Mouse (Mus musculus) mesoderm, embryonic 11.5 days (tissue): ENCODE results near the gene 1700109H08Rik.
"Not testable (repeated sequence)": the region's sequence is repeated elsewhere in the genome, so short reads cannot be mapped to it uniquely, and the experiment has no call there.

Source experiments
- DNase-seq: peaks from one replicate; pipeline ENCODE4 v3.0.0-alpha.2; 2012; ENCODE audit warnings: low read depth, low spot score

1700109H08Rik gene

GRCm38 (mm10) chr5:3598766-3599165, 27.4 kb downstream of the 1700109H08Rik start:
- no peak for DNase-seq

GRCm38 (mm10) chr5:3600298-3600697, 28.9 kb downstream of the 1700109H08Rik start:
- DNase-seq = no peak

- DNase-seq = no peak
Observed at GRCm38 (mm10) chr5:3600790-3601189, 29.4 kb downstream of the 1700109H08Rik start.

- no peak for DNase-seq
Observed at GRCm38 (mm10) chr5:3607114-3607513, 35.7 kb downstream of the 1700109H08Rik start.

GRCm38 (mm10) chr5:3609241-3609640, 37.9 kb downstream of the 1700109H08Rik start:
- DNase-seq = no peak

GRCm38 (mm10) chr5:3611835-3612234, 40.5 kb downstream of the 1700109H08Rik start:
- not testable (repeated sequence) for DNase-seq

- no peak for DNase-seq
Observed at GRCm38 (mm10) chr5:3620486-3620885, 49.1 kb downstream of the 1700109H08Rik start.

GRCm38 (mm10) chr5:3630055-3630454, 58.7 kb downstream of the 1700109H08Rik start:
- DNase-seq = no peak

- no peak for DNase-seq
Observed at GRCm38 (mm10) chr5:3631512-3632271, 60.3 kb downstream of the 1700109H08Rik start.

GRCm38 (mm10) chr5:3632285-3632684, 60.9 kb downstream of the 1700109H08Rik start:
- no peak for DNase-seq

- no peak for DNase-seq
Observed at GRCm38 (mm10) chr5:3633315-3633714, 61.9 kb downstream of the 1700109H08Rik start.

GRCm38 (mm10) chr5:3633951-3634350, 62.6 kb downstream of the 1700109H08Rik start:
- no peak for DNase-seq
